Mouse (Mus musculus): ENCODE data around the gene Slc23a4.
A peak's percentile ranks its signal among the peaks of the same experiment; 100 is the strongest.

Slc23a4 gene

DNA sequence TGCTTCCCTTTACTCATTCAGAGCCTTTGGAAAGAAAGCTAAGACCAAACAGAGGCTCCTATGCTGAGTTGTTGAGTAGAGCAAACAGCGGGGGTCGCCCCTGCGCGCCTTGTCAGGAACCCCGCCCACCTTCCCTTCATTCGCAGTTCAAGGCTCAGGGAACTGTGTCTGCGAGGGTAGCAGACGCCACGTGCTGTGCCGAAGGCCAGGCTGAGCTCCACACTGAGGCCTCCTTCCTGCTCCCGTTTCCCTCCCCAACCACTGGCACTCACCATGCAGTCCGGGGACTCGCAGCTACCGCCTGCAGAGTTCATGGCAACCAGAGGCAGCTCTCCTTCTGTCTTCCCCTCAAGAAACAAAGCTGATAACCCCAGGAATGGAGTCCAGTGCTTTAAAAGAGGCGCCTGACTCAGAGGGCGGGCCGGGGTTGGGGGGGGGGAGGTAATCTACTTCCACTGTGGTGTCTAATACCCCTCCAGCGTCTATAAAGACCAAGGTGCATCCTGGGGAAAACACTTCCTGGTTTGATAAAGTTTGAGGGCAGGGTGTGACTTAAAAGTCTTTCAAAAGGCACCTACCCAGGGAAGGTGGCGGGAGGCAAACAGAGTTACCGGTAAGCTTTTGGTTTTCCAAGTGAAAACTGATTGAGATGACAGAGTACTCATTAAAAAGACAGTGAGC lies at the start of gene Slc23a4:
Gene Slc23a4, minus strand, starts transcription at position 324 of the 681 bp plus-strand sequence.
- DNase-seq (ENCODE audit: low spot score in 2 of 2) = peak; percentile 48 to 56

- no peak for DNase-seq (ENCODE audit: low spot score in 2 of 2)
These were observed 45.1 kb upstream of the Slc23a4 start for GRCm38 (mm10) chr6:35033341-35033740.

DNA sequence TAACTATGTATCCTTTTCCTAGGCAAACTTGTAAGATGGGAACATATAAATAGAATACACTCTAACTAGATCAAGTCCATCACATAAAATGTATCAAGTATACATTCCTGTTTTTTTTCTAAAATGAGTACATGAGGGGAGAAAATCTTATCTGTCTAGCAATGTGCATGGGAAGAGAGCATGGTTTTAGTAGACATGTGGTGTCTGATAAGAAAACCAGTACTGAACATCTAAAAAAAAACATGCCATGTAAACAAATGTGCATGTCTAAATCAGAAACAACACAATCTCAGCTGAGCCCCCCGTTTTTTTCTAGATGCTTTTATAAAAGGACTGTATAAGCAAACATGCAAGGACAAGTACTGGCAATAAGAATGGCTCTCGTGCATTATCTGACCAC lies 44.5 kb upstream of the Slc23a4 start:
- DNase-seq (ENCODE audit: low spot score in 2 of 2) = no peak

- DNase-seq (ENCODE audit: low spot score in 2 of 2) = no peak
These were observed 42.6 kb upstream of the Slc23a4 start for GRCm38 (mm10) chr6:35030811-35031210.

GRCm38 (mm10) chr6:35030226-35030625 lies 42.0 kb upstream of the Slc23a4 start:
- no peak for DNase-seq (ENCODE audit: low spot score in 2 of 2)

- DNase-seq (ENCODE audit: low spot score in 2 of 2) = no peak
These were observed 39.8 kb upstream of the Slc23a4 start for GRCm38 (mm10) chr6:35028023-35028422.

- no peak for DNase-seq (ENCODE audit: low spot score in 2 of 2)
These were observed 39.1 kb upstream of the Slc23a4 start for GRCm38 (mm10) chr6:35027257-35027656.

GRCm38 (mm10) chr6:35016624-35017023 lies 28.4 kb upstream of the Slc23a4 start:
- DNase-seq (ENCODE audit: low spot score in 2 of 2) = no peak

DNA sequence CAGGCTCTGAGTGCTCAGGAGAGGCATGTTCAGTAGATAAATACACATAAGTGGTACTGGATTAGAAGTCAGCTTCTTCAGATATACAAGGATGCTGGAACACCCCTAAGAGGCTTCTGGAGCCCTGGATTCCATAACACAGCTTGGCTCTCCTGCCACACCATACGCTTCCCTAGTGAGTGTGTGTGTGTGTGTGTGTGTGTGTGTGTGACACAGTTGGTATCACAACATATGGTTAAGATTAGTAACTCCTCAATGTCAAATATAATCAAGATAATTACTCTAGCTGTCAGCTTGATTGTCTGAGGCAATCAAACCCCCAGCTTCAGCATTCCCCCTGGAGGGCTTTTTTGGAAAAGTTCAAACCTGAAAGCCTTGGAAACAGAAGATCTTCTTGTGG lies 23.7 kb upstream of the Slc23a4 start:
- no peak for DNase-seq (ENCODE audit: low spot score in 2 of 2)

GRCm38 (mm10) chr6:35010705-35011104 lies 22.5 kb upstream of the Slc23a4 start:
- no peak for DNase-seq (ENCODE audit: low spot score in 2 of 2)

DNA sequence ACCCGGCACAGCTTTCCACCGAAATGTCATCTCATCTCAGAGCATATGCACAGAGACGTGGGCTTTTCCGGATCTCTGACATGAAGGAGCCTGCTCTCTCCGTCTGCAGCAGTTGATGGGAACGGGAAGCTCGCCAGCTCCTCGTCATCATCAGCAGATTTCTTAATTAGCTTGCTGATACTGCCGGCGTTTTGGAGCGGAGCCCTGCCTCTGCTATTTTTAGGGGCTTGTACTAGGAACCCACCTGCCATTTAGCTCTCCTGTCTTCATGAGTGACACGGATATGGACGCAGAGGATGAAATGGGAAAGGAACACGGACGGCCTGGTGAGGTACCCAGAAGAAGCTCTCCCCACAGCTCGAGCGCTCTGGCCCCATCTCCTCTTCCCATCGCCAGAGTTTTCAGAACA lies 14.1 kb upstream of the Slc23a4 start:
- no peak for DNase-seq (ENCODE audit: low spot score in 2 of 2)

DNA sequence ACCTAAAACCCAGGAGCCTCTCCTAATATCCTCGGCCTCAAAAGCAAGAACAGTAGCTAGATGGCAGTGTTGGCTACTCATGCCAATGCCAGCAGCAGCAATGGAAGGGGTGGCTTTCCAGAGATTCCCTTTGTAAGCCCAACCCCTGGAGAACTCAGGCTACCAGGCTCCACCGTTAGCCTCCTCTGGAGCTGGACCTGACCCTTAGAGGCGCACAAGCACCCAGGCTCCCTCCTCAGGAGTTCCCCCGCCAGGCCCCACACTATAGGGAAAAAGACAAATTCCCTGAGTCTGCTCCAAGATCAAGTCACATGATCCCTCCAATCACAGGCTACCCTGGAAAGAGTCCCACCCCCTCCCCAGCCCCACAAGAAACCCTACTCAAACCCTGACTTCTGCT lies 10.9 kb upstream of the Slc23a4 start:
- DNase-seq (ENCODE audit: low spot score in 2 of 2) = no peak

DNA sequence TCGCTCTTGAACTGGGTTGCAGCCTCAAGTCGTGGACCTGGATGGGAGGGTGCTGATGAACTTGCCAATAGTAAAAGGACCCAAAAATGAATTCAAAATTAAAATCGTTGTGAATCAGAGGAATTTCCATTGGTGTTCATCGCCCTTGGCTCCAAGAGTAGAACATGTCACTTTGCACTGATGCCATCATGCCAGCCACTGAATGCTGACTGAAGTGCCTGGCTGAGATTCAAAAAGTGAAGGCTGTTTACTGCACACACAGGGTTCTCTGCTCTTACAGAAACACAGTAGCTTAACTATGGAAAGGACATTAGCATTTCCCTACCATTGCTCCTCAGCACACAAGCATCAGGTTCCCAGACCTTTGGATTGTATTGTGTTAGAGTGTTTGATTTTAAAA lies 8.3 kb upstream of the Slc23a4 start:
- DNase-seq (ENCODE audit: low spot score in 2 of 2) = no peak

GRCm38 (mm10) chr6:34995265-34995681 lies 7.1 kb upstream of the Slc23a4 start:
- DNase-seq (ENCODE audit: low spot score in 2 of 2) = peak; percentile 77 to 88

DNA sequence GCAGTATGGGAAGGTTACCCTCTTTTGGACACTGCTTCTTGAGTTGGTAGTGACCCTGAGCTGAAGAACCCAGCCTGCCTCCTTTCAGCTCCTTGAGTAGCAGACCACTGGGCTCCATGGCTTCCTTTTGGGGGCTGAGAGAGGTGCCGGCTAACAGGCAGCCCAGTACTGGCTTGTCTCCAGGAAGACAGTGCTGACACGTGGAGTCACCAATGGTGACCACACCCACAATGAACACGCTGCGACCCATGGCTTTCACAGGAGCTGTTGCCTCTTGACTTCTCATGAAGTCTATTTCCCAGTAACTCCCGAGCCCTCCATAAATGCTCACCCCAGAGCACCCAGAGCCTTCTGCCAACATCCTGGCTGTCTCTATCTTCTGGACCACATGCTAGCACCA lies 6.5 kb upstream of the Slc23a4 start:
- DNase-seq (ENCODE audit: low spot score in 2 of 2) = peak in 1 of 2 experiments; percentile 18

GRCm38 (mm10) chr6:34989263-34989662 lies 1.1 kb upstream of the Slc23a4 start:
- no peak for DNase-seq (ENCODE audit: low spot score in 2 of 2)

DNA sequence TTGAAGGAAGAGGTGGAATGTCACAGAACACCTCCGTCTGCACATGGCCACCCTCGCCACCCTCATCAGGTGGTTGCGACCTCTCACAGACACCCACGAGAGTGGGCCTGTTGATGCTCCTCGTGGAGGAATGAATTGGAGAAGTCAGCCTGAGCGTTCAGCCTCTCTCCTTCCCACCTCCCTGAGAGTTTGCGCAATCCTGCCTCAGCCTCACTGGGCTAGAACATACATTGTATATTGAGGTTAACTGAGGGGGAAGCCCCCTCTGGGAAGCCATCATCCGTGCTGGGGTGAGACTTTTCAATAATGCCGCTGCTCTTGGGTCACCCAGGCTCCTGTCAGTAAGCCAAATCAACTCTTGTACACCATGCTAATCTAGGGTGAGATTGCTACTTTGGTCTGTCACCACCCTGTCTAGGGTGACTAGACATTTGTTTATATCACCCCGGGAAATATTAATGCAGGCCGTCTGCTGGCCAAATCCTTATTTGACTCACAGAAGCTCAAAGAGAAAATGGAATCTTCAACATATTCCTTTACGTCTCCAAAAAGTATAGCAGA lies 1.0 kb downstream of the Slc23a4 start:
- DNase-seq (ENCODE audit: low spot score in 2 of 2) = no peak

- no peak for DNase-seq (ENCODE audit: low spot score in 2 of 2)
These were observed 7.5 kb downstream of the Slc23a4 start for GRCm38 (mm10) chr6:34980661-34981060.

DNA sequence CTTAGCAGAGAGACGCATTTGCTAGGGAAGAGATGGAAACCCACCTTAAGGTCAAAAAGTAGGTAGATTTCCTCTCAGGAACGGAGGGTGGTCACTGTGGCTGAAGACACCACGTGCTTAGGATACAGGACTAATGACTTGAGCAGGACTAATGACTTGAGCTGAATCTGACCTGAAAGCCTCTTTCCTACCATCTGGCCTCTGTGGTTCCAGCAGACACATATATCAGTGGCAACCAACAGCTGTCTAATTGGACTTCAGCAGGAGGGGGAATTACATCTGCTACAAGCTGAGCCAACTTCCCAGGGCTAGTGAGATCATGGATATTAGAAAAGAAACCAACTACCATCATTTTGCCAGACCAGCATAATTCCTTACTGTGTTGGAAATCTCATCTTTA lies 8.9 kb downstream of the Slc23a4 start:
- no peak for DNase-seq (ENCODE audit: low spot score in 2 of 2)

DNA sequence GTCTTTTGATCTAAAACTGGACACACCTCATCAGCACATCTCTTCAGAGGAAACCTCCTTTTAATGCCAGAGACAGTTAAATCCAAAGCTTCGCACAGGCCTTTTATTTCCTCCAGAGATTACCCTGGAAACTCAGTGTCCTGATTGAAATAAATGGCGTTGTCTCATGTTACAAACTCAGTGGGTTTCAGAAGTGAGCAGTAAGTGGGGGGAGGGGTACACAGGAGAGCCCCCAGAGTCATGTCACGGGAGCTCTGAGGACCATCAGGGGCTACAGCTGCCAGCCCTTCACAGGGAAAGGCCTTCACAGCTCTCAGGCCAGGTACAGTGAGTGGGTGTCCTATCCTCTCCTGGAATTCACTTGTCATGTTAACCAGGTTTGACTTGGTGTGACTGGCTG lies 17.0 kb downstream of the Slc23a4 start:
- no peak for DNase-seq (ENCODE audit: low spot score in 2 of 2)

- no peak for DNase-seq (ENCODE audit: low spot score in 2 of 2)
These were observed 22.2 kb downstream of the Slc23a4 start for GRCm38 (mm10) chr6:34965819-34966539.

- DNase-seq (ENCODE audit: low spot score in 2 of 2) = no peak
These were observed 23.7 kb downstream of the Slc23a4 start for GRCm38 (mm10) chr6:34964550-34964949.

DNA sequence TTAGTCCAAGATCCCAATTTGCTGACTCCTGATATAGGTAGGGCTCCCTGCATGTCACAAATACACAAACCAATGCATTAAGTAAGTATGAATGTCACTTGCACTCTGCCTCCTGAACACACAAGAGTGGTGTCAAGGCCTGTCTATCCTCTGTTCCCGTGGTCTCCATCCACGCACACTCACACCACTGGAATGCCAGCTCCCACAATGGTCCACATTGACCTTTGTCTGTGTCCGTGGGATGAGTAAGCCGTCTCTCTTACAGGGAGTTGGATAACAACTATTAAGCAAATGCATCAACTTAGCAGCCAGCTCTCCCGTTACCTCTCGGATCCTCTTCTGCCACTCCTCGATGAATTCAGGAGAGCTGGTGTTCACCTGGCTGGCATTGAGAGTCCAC lies 29.1 kb downstream of the Slc23a4 start:
- no peak for DNase-seq (ENCODE audit: low spot score in 2 of 2)
